Mouse (Mus musculus) retina, embryonic 14.5 days (tissue): ENCODE data around the gene Itpka.
A peak's percentile ranks its signal among the peaks of the same experiment; 100 is the strongest.
"Not testable (repeated sequence)": the region's sequence is repeated elsewhere in the genome, so short reads cannot be mapped to it uniquely, and the experiment has no call there.

Source experiments
- DNase-seq: peaks from one replicate; pipeline ENCODE4 v3.0.0-alpha.2; 2015; ENCODE audit warnings: low spot score

Gene Itpka

GRCm38 (mm10) chr2:119741581-119742411 lies at the start of gene Itpka:
Gene Itpka (plus strand): TSS chr2:119742337.
- peak; percentile 85 for DNase-seq

- DNase-seq = no peak
Observed at GRCm38 (mm10) chr2:119694826-119695225, 47.3 kb upstream of the Itpka start.

GRCm38 (mm10) chr2:119696111-119696510 lies 46.0 kb upstream of the Itpka start:
- DNase-seq = no peak

GRCm38 (mm10) chr2:119698472-119698871 lies 43.7 kb upstream of the Itpka start:
- no peak for DNase-seq

GRCm38 (mm10) chr2:119699962-119700361 lies 42.2 kb upstream of the Itpka start:
- DNase-seq = no peak

GRCm38 (mm10) chr2:119703171-119703570 lies 39.0 kb upstream of the Itpka start:
- no peak for DNase-seq

- no peak for DNase-seq
Observed at GRCm38 (mm10) chr2:119707676-119708075, 34.5 kb upstream of the Itpka start.

GRCm38 (mm10) chr2:119710011-119710410 lies 32.1 kb upstream of the Itpka start:
- no peak for DNase-seq

GRCm38 (mm10) chr2:119715868-119716267 lies 26.3 kb upstream of the Itpka start:
- DNase-seq = not testable (repeated sequence)

GRCm38 (mm10) chr2:119721070-119721469 lies 21.1 kb upstream of the Itpka start:
- DNase-seq = no peak

GRCm38 (mm10) chr2:119727762-119728416 lies 14.2 kb upstream of the Itpka start:
- DNase-seq = no peak

- DNase-seq = no peak
Observed at GRCm38 (mm10) chr2:119730735-119731134, 11.4 kb upstream of the Itpka start.

- no peak for DNase-seq
Observed at GRCm38 (mm10) chr2:119737124-119737523, 5.0 kb upstream of the Itpka start.

- no peak for DNase-seq
Observed at GRCm38 (mm10) chr2:119740567-119740966, 1.6 kb upstream of the Itpka start.

GRCm38 (mm10) chr2:119742461-119743175 lies 481 bp downstream of the Itpka start:
- no peak for DNase-seq

- peak; percentile 16 for DNase-seq
Observed at GRCm38 (mm10) chr2:119743176-119743807, 1.2 kb downstream of the Itpka start.

- peak; percentile 13 for DNase-seq
Observed at GRCm38 (mm10) chr2:119743808-119744162, 1.6 kb downstream of the Itpka start.

GRCm38 (mm10) chr2:119744163-119745111 lies 2.3 kb downstream of the Itpka start:
- DNase-seq = peak; percentile 59

GRCm38 (mm10) chr2:119745281-119745680 lies 3.1 kb downstream of the Itpka start:
- DNase-seq = peak; percentile 64

- DNase-seq = peak; percentile 39
Observed at GRCm38 (mm10) chr2:119747554-119747953, 5.4 kb downstream of the Itpka start.

- DNase-seq = no peak
Observed at GRCm38 (mm10) chr2:119749260-119749659, 7.1 kb downstream of the Itpka start.
